Mouse (Mus musculus): Measurements from ENCODE around the gene Cyp4f16. TPM values are rescaled to one million over a fixed set of nuclear protein-coding genes. Genes with fewer than 3 reads are reported as not detected.

Cyp4f16 gene
- polyA plus RNA-seq, 1 experiment from 2014 or later = 8.3 TPM

- Histone ChIP-seq H3K36me3 (ENCODE audit: control insufficient read depth, insufficient read depth, low read length) (no peaks in the 10 kb centered on the region), H3K4me2 (no peak overlapping the region), H3K4me1 (ENCODE audit: control insufficient read depth, insufficient read depth, low read length) (no peaks in the 10 kb centered on the region), H3K27ac (ENCODE audit: low read depth, low read length) (no peak overlapping the region), H3K9me3 (ENCODE audit: control insufficient read depth, low read length) (no peaks in the 10 kb centered on the region), H3K27me3 (ENCODE audit: control insufficient read depth, insufficient read depth, low read length) (no peaks in the 10 kb centered on the region), H3K9ac (ENCODE audit: low read length) (no peak overlapping the region), H3K4me3 (ENCODE audit: low read depth, low read length) (no peak overlapping the region)
- no peak for DNase-seq (ENCODE audit: low spot score, missing footprints)
- ATAC-seq (ENCODE audit: low FRiP score) = no peak
- 68% methylated on average over 7 of the region's 7 CpGs for WGBS
Observed at GRCm38 (mm10) chr17:32577496-32578186, 41.3 kb downstream of the Cyp4f16 start.

GRCm38 (mm10) chr17:32596494-32596893 lies 60.1 kb downstream of the Cyp4f16 start:
- Histone ChIP-seq H3K36me3 (ENCODE audit: control insufficient read depth, insufficient read depth, low read length) (no peaks in the 10 kb centered on the region), H3K9me3 (ENCODE audit: control insufficient read depth, low read length) (no peaks in the 10 kb centered on the region), H3K27ac (ENCODE audit: low read depth, low read length) (no peak overlapping the region), H3K4me3 (ENCODE audit: low read depth, low read length) (no peak overlapping the region), H3K4me1 (ENCODE audit: control insufficient read depth, insufficient read depth, low read length) (no peaks in the 10 kb centered on the region), H3K4me2 (no peak overlapping the region), H3K9ac (ENCODE audit: low read length) (no peak overlapping the region), H3K27me3 (ENCODE audit: control insufficient read depth, insufficient read depth, low read length) (no peaks in the 10 kb centered on the region)
- 89% methylated on average over 18 of the region's 18 CpGs for WGBS
- DNase-seq (ENCODE audit: low spot score, missing footprints) (no peak), ATAC-seq (ENCODE audit: low FRiP score) (no peak)

Other genes starting within 250 kb of the Cyp4f16 start
- 53.0 and 55.4 TPM in 2 replicates for gene Akap8, start 215.3 kb upstream of the Cyp4f16 start, polyA plus RNA-seq (2014; fragmentation: Nextera tagmentation; extraction: Ambion mirVana)
- gene Akap8l, start 186.0 kb upstream of the Cyp4f16 start, polyA plus RNA-seq (2014; fragmentation: Nextera tagmentation; extraction: Ambion mirVana) = 67.1 and 67.4 TPM in 2 replicates
- gene Wiz, start 147.1 kb upstream of the Cyp4f16 start, polyA plus RNA-seq (2014; fragmentation: Nextera tagmentation; extraction: Ambion mirVana) = 33.7 and 36.9 TPM in 2 replicates
- 0.52 and 0.70 TPM in 2 replicates for gene Rasal3, start 133.0 kb upstream of the Cyp4f16 start, polyA plus RNA-seq (2014; fragmentation: Nextera tagmentation; extraction: Ambion mirVana)
- gene Pglyrp2, start 112.4 kb upstream of the Cyp4f16 start, polyA plus RNA-seq (2014; fragmentation: Nextera tagmentation; extraction: Ambion mirVana) = not detected in 2 replicates
- gene Cyp4f39, start 83.8 kb upstream of the Cyp4f16 start, polyA plus RNA-seq (2014; fragmentation: Nextera tagmentation; extraction: Ambion mirVana) = 0.26 and 0.42 TPM in 2 replicates
- 4.4 and 4.8 TPM in 2 replicates for gene Cyp4f17, start 30.5 kb upstream of the Cyp4f16 start, polyA plus RNA-seq (2014; fragmentation: Nextera tagmentation; extraction: Ambion mirVana)
- 0.32 TPM in 1 of 2 replicates, not detected in the other for gene Cyp4f37, start 84.8 kb downstream of the Cyp4f16 start, polyA plus RNA-seq (2014; fragmentation: Nextera tagmentation; extraction: Ambion mirVana)
- gene Cyp4f40, start 122.3 kb downstream of the Cyp4f16 start, polyA plus RNA-seq (2014; fragmentation: Nextera tagmentation; extraction: Ambion mirVana) = not detected in 2 replicates
- gene Cyp4f15, start 149.1 kb downstream of the Cyp4f16 start, polyA plus RNA-seq (2014; fragmentation: Nextera tagmentation; extraction: Ambion mirVana) = 0.46 and 1.0 TPM in 2 replicates

Data from midbrain, embryonic 11.5 days (tissue).